In genomic region chr9:20662325-20662724, GRCm38 (mm10) we compare ENCODE assay signal across 9 mouse cellular contexts. TPM values are rescaled to one million over a fixed set of nuclear protein-coding genes. Genes with fewer than 3 reads are reported as not detected.
A peak's percentile ranks its signal among the peaks of the same experiment; 100 is the strongest.
DNase-seq lines count a peak whose midpoint lies in the region; ATAC-seq lines count a peak whose summit lies in the region.
"Had no signal": no experiment of that assay in that cellular context is flagged by ENCODE, and none has a peak within 500 bp of the region (broad histone marks: within the 10 kb centered on the region; RNA-seq: fewer than 3 reads in every experiment).

No protein-coding gene starts in this region.

- no peak overlapping the region for H3K4me2 ChIP-seq in heart, embryonic 11.5 days
- no peak overlapping the region for H3K4me2 ChIP-seq in hindbrain, embryonic 13.5 days
- no peak overlapping the region for H3K4me2 ChIP-seq in midbrain, embryonic 15.5 days
- H3K4me2 ChIP-seq: liver, embryonic 15.5 days had no signal

- H3K4me3 ChIP-seq in heart, embryonic 11.5 days (ENCODE audit: low read depth, low read length) = no peak overlapping the region
- H3K4me3 ChIP-seq in forebrain, embryonic 10.5 days = no peak overlapping the region
- H3K4me3 ChIP-seq in hindbrain, embryonic 13.5 days = no peak overlapping the region
- no peak overlapping the region for H3K4me3 ChIP-seq in midbrain, embryonic 15.5 days
- H3K4me3 ChIP-seq: liver, embryonic 15.5 days had no signal

- peaks cover 25% of the 10 kb centered on the region for H3K36me3 ChIP-seq in heart, embryonic 11.5 days (ENCODE audit: control insufficient read depth, insufficient read depth, low read length)
- H3K36me3 ChIP-seq in forebrain, embryonic 10.5 days (replicated peaks) = peaks cover 83% of the 10 kb centered on the region
- H3K36me3 ChIP-seq in hindbrain, embryonic 13.5 days = peaks cover 66% of the 10 kb centered on the region
- peaks cover 26% of the 10 kb centered on the region for H3K36me3 ChIP-seq in midbrain, embryonic 15.5 days (replicated peaks)

- 66% methylated on average over 3 of the region's 3 CpGs for WGBS in heart, embryonic 11.5 days (ENCODE audit: insufficient replicate concordance)
- WGBS in forebrain, embryonic 10.5 days = 69% methylated on average over 3 of the region's 3 CpGs
- 53% methylated on average over 3 of the region's 3 CpGs for WGBS in hindbrain, embryonic 13.5 days
- 63% methylated on average over 3 of the region's 3 CpGs for WGBS in midbrain, embryonic 15.5 days

- no peak overlapping the region for H3K27ac ChIP-seq in heart, embryonic 11.5 days (ENCODE audit: low read depth, low read length)
- no peak overlapping the region for H3K27ac ChIP-seq in forebrain, embryonic 10.5 days
- peak overlapping the region; percentile 93 for H3K27ac ChIP-seq in hindbrain, embryonic 13.5 days
- H3K27ac ChIP-seq in midbrain, embryonic 15.5 days = peak overlapping the region; percentile 63; the same call in 1 of the 2 replicates
- H3K27ac ChIP-seq: liver, embryonic 15.5 days had no signal

- no peaks in the 10 kb centered on the region for H3K9me3 ChIP-seq in heart, embryonic 11.5 days (replicated peaks; ENCODE audit: control insufficient read depth, low read length)
- H3K9me3 ChIP-seq in forebrain, embryonic 10.5 days = no peaks in the 10 kb centered on the region
- H3K9me3 ChIP-seq in hindbrain, embryonic 13.5 days = no peaks in the 10 kb centered on the region
- no peaks in the 10 kb centered on the region for H3K9me3 ChIP-seq in midbrain, embryonic 15.5 days
- H3K9me3 ChIP-seq: liver, embryonic 15.5 days had no signal

- ATAC-seq in heart, embryonic 11.5 days (replicated peaks; ENCODE audit: insufficient number of reproducible peaks, low FRiP score, low TSS enrichment) = no peak
- ATAC-seq in hindbrain, embryonic 13.5 days (ENCODE audit: low FRiP score) = no peak; the same call in 1 of the 2 replicates
- ATAC-seq in midbrain, embryonic 15.5 days (replicated peaks) = peak; percentile 19; the same call in 1 of the 2 replicates

- DNase-seq in heart, postnatal 10 days = peak; percentile 72 to 84
- peak; percentile 69 for DNase-seq in adrenal gland, adult 2 months
- DNase-seq in forebrain, embryonic 10.5 days (ENCODE audit: extremely low spot score, low spot score) = peak; percentile 64
- peak; percentile 80 to 86 for DNase-seq in left cerebral cortex, postnatal 25 days (ENCODE audit: low spot score in 2 of 2)
- peak; percentile 27 to 39 for DNase-seq in spleen, postnatal 36 days (ENCODE audit: low spot score in 2 of 2)

- H3K4me1 ChIP-seq in heart, embryonic 11.5 days (ENCODE audit: control insufficient read depth, insufficient read depth, low read length) = peaks cover 4% of the 10 kb centered on the region; the same call in 1 of the 2 replicates
- peaks cover 39% of the 10 kb centered on the region for H3K4me1 ChIP-seq in forebrain, embryonic 10.5 days
- peaks cover 60% of the 10 kb centered on the region for H3K4me1 ChIP-seq in hindbrain, embryonic 13.5 days (replicated peaks)
- H3K4me1 ChIP-seq in midbrain, embryonic 15.5 days = peaks cover 38% of the 10 kb centered on the region

- no peak overlapping the region for H3K9ac ChIP-seq in heart, embryonic 11.5 days (ENCODE audit: low read depth, low read length)
- peak overlapping the region; percentile 62 for H3K9ac ChIP-seq in hindbrain, embryonic 13.5 days
- no peak overlapping the region for H3K9ac ChIP-seq in midbrain, embryonic 15.5 days
- H3K9ac ChIP-seq: liver, embryonic 15.5 days had no signal

- no peaks in the 10 kb centered on the region for H3K27me3 ChIP-seq in heart, embryonic 11.5 days (ENCODE audit: control insufficient read depth, insufficient read depth, low read length)
- H3K27me3 ChIP-seq in forebrain, embryonic 10.5 days (ENCODE audit: poor library complexity, severe bottlenecking) = no peaks in the 10 kb centered on the region
- no peaks in the 10 kb centered on the region for H3K27me3 ChIP-seq in hindbrain, embryonic 13.5 days
- H3K27me3 ChIP-seq in midbrain, embryonic 15.5 days (replicated peaks) = no peaks in the 10 kb centered on the region
- H3K27me3 ChIP-seq: liver, embryonic 15.5 days had no signal

- intact Hi-C loops in heart, postnatal 10 days (cut with DNase I) = loop anchor here (1.0 to 5.0 kb wide), 3 partner anchors 65 to 195 kb away; no protein-coding TSS in a partner anchor
- intact Hi-C loops in left cerebral cortex, postnatal 25 days (cut with DNase I) = loop anchor here (1.0 to 5.0 kb wide), 3 partner anchors 64 to 150 kb away; no protein-coding TSS in a partner anchor

RNA-seq across cellular contexts. Expression of gene Pin1, which starts 10.4 kb away (rescaled TPM):
- total RNA-seq in heart, postnatal 10 days (2021) = 10 to 100 TPM; 18.7 to 18.8 TPM
- 53.1 and 54.6 TPM in 2 replicates for polyA plus RNA-seq in heart, embryonic 11.5 days (2014; fragmentation: Nextera tagmentation; extraction: Ambion mirVana)
- 10 to 100 TPM; 20.8 to 26.9 TPM for total RNA-seq in adrenal gland, adult 2 months (2021)
- polyA plus RNA-seq in adrenal gland, adult 2 months (2012; rRNA removed) = 20.4 and 24.2 TPM in 2 replicates
- polyA plus RNA-seq in forebrain, embryonic 10.5 days (2016; fragmentation: Nextera tagmentation; extraction: Ambion mirVana) = 86.3 and 86.4 TPM in 2 replicates
- 59.8 and 61.5 TPM in 2 replicates for polyA plus RNA-seq in hindbrain, embryonic 13.5 days (2015; fragmentation: Nextera tagmentation; extraction: Ambion mirVana)
- 10 to 100 TPM; 42.8 to 47.4 TPM for total RNA-seq in left cerebral cortex, postnatal 25 days (2021)
- polyA plus RNA-seq in midbrain, embryonic 15.5 days (2015; fragmentation: Nextera tagmentation; extraction: Ambion mirVana) = 65.0 and 68.4 TPM in 2 replicates

RNA-seq across cellular contexts. Expression of gene Fbxl12, which starts 17.8 kb away (rescaled TPM):
- total RNA-seq in heart, postnatal 10 days (2021) = 10 to 100 TPM; 14.3 to 17.3 TPM
- polyA plus RNA-seq in heart, embryonic 11.5 days (2014; fragmentation: Nextera tagmentation; extraction: Ambion mirVana) = 12.5 and 13.5 TPM in 2 replicates
- total RNA-seq in adrenal gland, adult 2 months (2021) = 10 to 100 TPM; 13.0 to 16.7 TPM
- polyA plus RNA-seq in adrenal gland, adult 2 months (2012; rRNA removed) = 47.1 and 59.1 TPM in 2 replicates
- polyA plus RNA-seq in forebrain, embryonic 10.5 days (2016; fragmentation: Nextera tagmentation; extraction: Ambion mirVana) = 18.4 and 19.0 TPM in 2 replicates
- polyA plus RNA-seq in hindbrain, embryonic 13.5 days (2015; fragmentation: Nextera tagmentation; extraction: Ambion mirVana) = 18.2 and 19.1 TPM in 2 replicates
- 10 to 100 TPM; 18.4 to 19.0 TPM for total RNA-seq in left cerebral cortex, postnatal 25 days (2021)
- polyA plus RNA-seq in midbrain, embryonic 15.5 days (2015; fragmentation: Nextera tagmentation; extraction: Ambion mirVana) = 16.0 and 17.8 TPM in 2 replicates

RNA-seq across cellular contexts. Expression of gene Ubl5, which starts 19.6 kb away (rescaled TPM):
- total RNA-seq in heart, postnatal 10 days (2021) = 100 to 1,000 TPM; 221 to 248 TPM
- polyA plus RNA-seq in heart, embryonic 11.5 days (2014; fragmentation: Nextera tagmentation; extraction: Ambion mirVana) = 330 and 338 TPM in 2 replicates
- 100 to 1,000 TPM; 384 to 522 TPM for total RNA-seq in adrenal gland, adult 2 months (2021)
- polyA plus RNA-seq in adrenal gland, adult 2 months (2012; rRNA removed) = 133 and 135 TPM in 2 replicates
- polyA plus RNA-seq in forebrain, embryonic 10.5 days (2016; fragmentation: Nextera tagmentation; extraction: Ambion mirVana) = 356 and 383 TPM in 2 replicates
- 500 and 520 TPM in 2 replicates for polyA plus RNA-seq in hindbrain, embryonic 13.5 days (2015; fragmentation: Nextera tagmentation; extraction: Ambion mirVana)
- total RNA-seq in left cerebral cortex, postnatal 25 days (2021) = 100 to 1,000 TPM; 320 to 340 TPM
- polyA plus RNA-seq in midbrain, embryonic 15.5 days (2015; fragmentation: Nextera tagmentation; extraction: Ambion mirVana) = 411 and 447 TPM in 2 replicates

Comparison
In these comparisons a context has a peak if more than half of its experiments do, and no peak if none do; other contexts are left out.
1. DNase-seq: peak in every context shown above with its lines; median percentile 83 in left cerebral cortex, postnatal 25 days; 78 in heart, postnatal 10 days; 69 in adrenal gland, adult 2 months; 64 in forebrain, embryonic 10.5 days; 33 in spleen, postnatal 36 days.
2. H3K27ac ChIP-seq: peak in hindbrain, embryonic 13.5 days (single experiment) and midbrain, embryonic 15.5 days (single experiment); none in heart, embryonic 11.5 days (single experiment) and forebrain, embryonic 10.5 days (single experiment).